Mouse (Mus musculus): ENCODE measurements at regions not wholly inside any gene's neighbourhood (a gene's known extent, or its start where the extent isn't known, plus 50 kb on each side); places are given as distances from the start of the nearest gene placed in this dataset.
"Not testable (repeated sequence)": the region's sequence is repeated elsewhere in the genome, so short reads cannot be mapped to it uniquely, and the experiment has no call there.

- not testable (repeated sequence) for H3K4me3 ChIP-seq (ENCODE audit: low read depth, low read length); H3K4me2 ChIP-seq (ENCODE audit: low read depth); H3K9me3 ChIP-seq (ENCODE audit: control insufficient read depth, low read length); H3K27ac ChIP-seq (ENCODE audit: low read depth, low read length); H3K36me3 ChIP-seq (ENCODE audit: control insufficient read depth, insufficient read depth, low read length); ATAC-seq (ENCODE audit: insufficient read depth, low FRiP score, low TSS enrichment); H3K4me1 ChIP-seq (ENCODE audit: control insufficient read depth, insufficient read depth, low read length); DNase-seq (ENCODE audit: low spot score); H3K27me3 ChIP-seq (ENCODE audit: control insufficient read depth, insufficient read depth, low read length); H3K9ac ChIP-seq (ENCODE audit: low read length)
- 21% methylated on average over 6 of the region's 16 CpGs for WGBS
Observed at GRCm38 (mm10) chr6:114538185-114538584, 104.7 kb upstream of the Atg7 start.

- H3K4me3 ChIP-seq (ENCODE audit: low read depth, low read length); H3K9me3 ChIP-seq (ENCODE audit: control insufficient read depth, low read length); H3K9ac ChIP-seq (ENCODE audit: low read length); H3K36me3 ChIP-seq (ENCODE audit: control insufficient read depth, insufficient read depth, low read length); H3K4me2 ChIP-seq (ENCODE audit: low read depth); H3K4me1 ChIP-seq (ENCODE audit: control insufficient read depth, insufficient read depth, low read length); H3K27ac ChIP-seq (ENCODE audit: low read depth, low read length); H3K27me3 ChIP-seq (ENCODE audit: control insufficient read depth, insufficient read depth, low read length); ATAC-seq (ENCODE audit: insufficient read depth, low FRiP score, low TSS enrichment): not testable (repeated sequence)
- peak; percentile 8 for DNase-seq (ENCODE audit: low spot score)
- 46% methylated on average over 18 of the region's 23 CpGs for WGBS
Observed at GRCm38 (mm10) chr6:114550096-114550669, 92.7 kb upstream of the Atg7 start.

- not testable (repeated sequence) for H3K9me3 ChIP-seq (ENCODE audit: control insufficient read depth, low read length); H3K4me1 ChIP-seq (ENCODE audit: control insufficient read depth, insufficient read depth, low read length); H3K36me3 ChIP-seq (ENCODE audit: control insufficient read depth, insufficient read depth, low read length); H3K27me3 ChIP-seq (ENCODE audit: control insufficient read depth, insufficient read depth, low read length); DNase-seq (ENCODE audit: low spot score); H3K4me3 ChIP-seq (ENCODE audit: low read depth, low read length); ATAC-seq (ENCODE audit: insufficient read depth, low FRiP score, low TSS enrichment); H3K9ac ChIP-seq (ENCODE audit: low read length); H3K4me2 ChIP-seq (ENCODE audit: low read depth); H3K27ac ChIP-seq (ENCODE audit: low read depth, low read length)
- no CpG with 5 or more reads among the region's 12 CpGs for WGBS
Observed at GRCm38 (mm10) chr6:114553072-114553471, 89.8 kb upstream of the Atg7 start.

- not testable (repeated sequence) for H3K27me3 ChIP-seq (ENCODE audit: control insufficient read depth, insufficient read depth, low read length); H3K9me3 ChIP-seq (ENCODE audit: control insufficient read depth, low read length); H3K4me3 ChIP-seq (ENCODE audit: low read depth, low read length); H3K4me1 ChIP-seq (ENCODE audit: control insufficient read depth, insufficient read depth, low read length); ATAC-seq (ENCODE audit: insufficient read depth, low FRiP score, low TSS enrichment); H3K36me3 ChIP-seq (ENCODE audit: control insufficient read depth, insufficient read depth, low read length); H3K27ac ChIP-seq (ENCODE audit: low read depth, low read length); H3K9ac ChIP-seq (ENCODE audit: low read length); H3K4me2 ChIP-seq (ENCODE audit: low read depth)
- 12% methylated on average over 5 of the region's 15 CpGs for WGBS
- peak; percentile 65 for DNase-seq (ENCODE audit: low spot score)
Observed at GRCm38 (mm10) chr6:114555186-114555585, 87.7 kb upstream of the Atg7 start.

GRCm38 (mm10) chr6:114577319-114577718, 65.6 kb upstream of the Atg7 start:
- WGBS: 8% methylated on average over 7 of the region's 15 CpGs
- not testable (repeated sequence) for H3K4me3 ChIP-seq (ENCODE audit: low read depth, low read length); H3K4me2 ChIP-seq (ENCODE audit: low read depth); ATAC-seq (ENCODE audit: insufficient read depth, low FRiP score, low TSS enrichment); H3K9me3 ChIP-seq (ENCODE audit: control insufficient read depth, low read length); H3K4me1 ChIP-seq (ENCODE audit: control insufficient read depth, insufficient read depth, low read length); H3K27ac ChIP-seq (ENCODE audit: low read depth, low read length); H3K9ac ChIP-seq (ENCODE audit: low read length); H3K27me3 ChIP-seq (ENCODE audit: control insufficient read depth, insufficient read depth, low read length); H3K36me3 ChIP-seq (ENCODE audit: control insufficient read depth, insufficient read depth, low read length)
- peak; percentile 76 for DNase-seq (ENCODE audit: low spot score)
